Mouse (Mus musculus) frontal cortex, postnatal 36 days (tissue): ENCODE data around the gene Plekha4.
A peak's percentile ranks its signal among the peaks of the same experiment; 100 is the strongest.

Experiments
- DNase-seq, 2 experiments: peaks; one replicate each; pipeline ENCODE4 v3.0.0; 2022; ENCODE audit warnings: low spot score in 2 of 2

Plekha4 gene

GRCm38 (mm10) chr7:45538163-45539041, 12.3 kb downstream of the Plekha4 start:
- DNase-seq, result peak in 1 of 2 experiments; percentile 66

GRCm38 (mm10) chr7:45539095-45539494, 13.0 kb downstream of the Plekha4 start:
- DNase-seq, result no peak

- no peak for DNase-seq
These were observed 14.1 kb downstream of the Plekha4 start for GRCm38 (mm10) chr7:45540213-45540612.

GRCm38 (mm10) chr7:45544525-45544924, 18.4 kb downstream of the Plekha4 start:
- DNase-seq, result no peak

GRCm38 (mm10) chr7:45549641-45550436, 23.7 kb downstream of the Plekha4 start:
- no peak for DNase-seq

- no peak for DNase-seq
These were observed 24.8 kb downstream of the Plekha4 start for GRCm38 (mm10) chr7:45550821-45551511.

GRCm38 (mm10) chr7:45551512-45551883, 25.4 kb downstream of the Plekha4 start:
- no peak for DNase-seq

GRCm38 (mm10) chr7:45553519-45553918, 27.4 kb downstream of the Plekha4 start:
- DNase-seq, result no peak

GRCm38 (mm10) chr7:45553990-45554389, 27.9 kb downstream of the Plekha4 start:
- no peak for DNase-seq

GRCm38 (mm10) chr7:45554744-45555143, 28.6 kb downstream of the Plekha4 start, which contains the start of gene Hsd17b14:
Gene Hsd17b14, plus strand, starts transcription at chr7:45554893.
- DNase-seq, result no peak

- DNase-seq, result peak; percentile 74
These were observed 29.7 kb downstream of the Plekha4 start for GRCm38 (mm10) chr7:45555787-45556186.

- DNase-seq, result no peak
These were observed 32.8 kb downstream of the Plekha4 start for GRCm38 (mm10) chr7:45558907-45559306.

- no peak for DNase-seq
These were observed 34.1 kb downstream of the Plekha4 start for GRCm38 (mm10) chr7:45560241-45560640.

GRCm38 (mm10) chr7:45560843-45561623, 34.9 kb downstream of the Plekha4 start:
- peak; percentile 79 to 86 for DNase-seq

GRCm38 (mm10) chr7:45561624-45562520, 35.7 kb downstream of the Plekha4 start:
- no peak for DNase-seq

- no peak for DNase-seq
These were observed 38.7 kb downstream of the Plekha4 start for GRCm38 (mm10) chr7:45564811-45565210.

- no peak for DNase-seq
These were observed 39.3 kb downstream of the Plekha4 start for GRCm38 (mm10) chr7:45565446-45565845.

GRCm38 (mm10) chr7:45567112-45567779, 41.1 kb downstream of the Plekha4 start:
- no peak for DNase-seq

- DNase-seq, result peak; percentile 85 to 90
These were observed 41.8 kb downstream of the Plekha4 start for GRCm38 (mm10) chr7:45567780-45568516.
